Mouse (Mus musculus) midbrain, embryonic 10.5 days (tissue): ENCODE results near the gene Adam4. TPM values are rescaled to one million over a fixed set of nuclear protein-coding genes. Genes with fewer than 3 reads are reported as not detected.
"Not testable (repeated sequence)": the region's sequence is repeated elsewhere in the genome, so short reads cannot be mapped to it uniquely, and the experiment has no call there.

Experiments used
- DNase-seq: peaks from one replicate; pipeline ENCODE4 v3.0.0-alpha.2; 2017; ENCODE audit warnings: low spot score
- H3K27ac ChIP-seq: fragments of 300-500 bp; sonication (generic); replicated peaks from 2 replicates; pipeline ENCODE4 v1.5.1; 2016; ENCODE audit warnings: mild to moderate bottlenecking
- H3K27me3 ChIP-seq: fragments of 300-500 bp; sonication (generic); 2 replicates; pipeline ENCODE4 v1.6.1; 2016; ENCODE audit warnings: low read depth, mild to moderate bottlenecking; ENCODE audit not compliant: poor library complexity, severe bottlenecking
- H3K36me3 ChIP-seq: fragments of 300-500 bp; sonication (generic); 2 replicates; pipeline ENCODE4 v1.6.1; 2016; ENCODE audit warnings: mild to moderate bottlenecking, moderate library complexity
- H3K4me1 ChIP-seq: fragments of 300-500 bp; sonication (generic); 2 replicates; pipeline ENCODE4 v1.6.1; 2016
- H3K4me3 ChIP-seq: fragments of 300-500 bp; sonication (generic); 2 replicates; pipeline ENCODE4 v1.5.1; 2016; ENCODE audit warnings: mild to moderate bottlenecking, moderate library complexity
- H3K9me3 ChIP-seq: fragments of 300-500 bp; sonication (generic); replicated peaks from 2 replicates; pipeline ENCODE4 v1.6.1; 2016; ENCODE audit warnings: mild to moderate bottlenecking
- WGBS: fragments of 180-500 bp; shearing (Covaris S2); methylation state at CpG from one replicate; pipeline ENCODE4 v1.1.7; 2016; 5-methylcytosine and 5-hydroxymethylcytosine counted together
- polyA plus RNA-seq: library from polyadenylated mRNA; unstranded; fragments of >200 nt; fragmentation: Nextera tagmentation; extraction: Ambion mirVana; gene quantifications from 2 replicates; pipeline ENCODE4 v1.2.1, GENCODE M21; 2016

The Adam4 gene
- 0.47 and 0.49 TPM in 2 replicates for polyA plus RNA-seq

DNA sequence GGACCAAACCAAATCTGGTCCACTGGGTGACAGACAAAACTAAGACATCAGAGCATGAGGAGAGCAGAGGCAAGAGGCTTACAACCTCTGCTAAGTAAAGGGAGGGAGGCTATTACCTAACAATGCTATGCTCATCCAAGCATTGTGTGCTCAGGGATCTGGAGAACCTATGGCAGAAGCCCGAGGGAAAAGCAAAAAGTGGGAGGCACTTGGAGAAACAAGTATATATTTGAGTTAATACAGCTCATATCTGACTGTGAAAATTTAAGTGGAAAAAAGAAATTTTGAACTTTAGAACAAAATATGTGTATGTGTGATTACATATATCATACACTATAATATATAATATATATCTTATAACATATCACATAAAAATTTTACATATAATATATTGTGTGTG lies at the start of gene Adam4:
Adam4 (minus strand) TSS at position 101 of the 400 bp plus-strand sequence.
- Histone ChIP-seq H3K9me3 (peaks cover 19% of the 10 kb centered on the region), H3K4me3 (no peak within 1 kb of the TSS), H3K27me3 (no peaks in the 10 kb centered on the region), H3K4me1 (no peaks in the 10 kb centered on the region), H3K27ac (no peak within 1 kb of the TSS), H3K36me3 (peaks cover 27% of the 10 kb centered on the region)
- DNase-seq, result no peak
- 92% methylated on average over 1 of the region's 1 CpGs for WGBS

DNA sequence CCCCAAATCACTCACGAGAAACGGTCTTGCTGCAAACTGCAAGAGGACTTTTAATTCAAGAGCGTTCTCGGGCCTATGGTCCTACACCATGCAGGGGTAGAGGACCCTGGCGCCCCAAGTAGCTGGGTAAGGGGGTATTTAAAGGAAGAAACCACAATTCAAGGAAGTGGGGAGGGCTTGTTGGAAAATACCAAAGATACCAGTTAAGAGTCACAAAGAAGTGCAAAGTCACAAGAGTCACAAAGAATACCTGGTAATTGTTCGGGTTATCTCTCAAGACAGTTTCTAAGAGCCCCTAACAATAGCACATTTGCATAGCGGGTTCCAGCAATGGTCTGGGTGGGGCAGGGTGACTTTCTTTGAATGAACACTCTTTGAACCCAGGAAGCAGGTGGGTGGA lies 37.3 kb upstream of the Adam4 start:
- 93% methylated on average over 7 of the region's 7 CpGs for WGBS
- peaks cover 13% of the 10 kb centered on the region; the same call in 1 of the 2 replicates for H3K9me3 ChIP-seq
- H3K36me3 ChIP-seq, result peaks cover 22% of the 10 kb centered on the region
- not testable (repeated sequence) for H3K27me3 ChIP-seq, H3K27ac ChIP-seq, H3K4me1 ChIP-seq, H3K4me3 ChIP-seq, DNase-seq

DNA sequence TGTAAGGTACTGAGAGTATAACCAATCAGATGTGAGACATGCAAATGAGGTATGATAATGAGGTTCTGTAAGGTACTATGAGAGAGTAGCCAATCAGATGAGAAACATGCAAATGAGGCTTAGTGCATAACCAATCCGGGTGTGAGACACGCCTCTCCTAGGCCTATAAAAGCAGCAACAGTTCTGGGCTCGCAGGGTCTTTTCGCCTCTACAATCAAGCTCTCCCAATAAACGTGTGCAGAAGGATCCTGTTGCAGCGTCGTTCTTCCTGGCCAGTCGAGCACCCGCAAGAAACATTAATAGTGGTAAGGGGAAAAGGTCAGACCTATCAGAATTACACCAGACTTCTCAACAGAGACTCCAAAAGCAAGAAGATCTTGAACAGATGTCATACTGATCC lies 17.2 kb upstream of the Adam4 start:
- H3K4me3 ChIP-seq, DNase-seq, H3K27ac ChIP-seq, H3K36me3 ChIP-seq, H3K4me1 ChIP-seq, H3K27me3 ChIP-seq, H3K9me3 ChIP-seq: not testable (repeated sequence)
- 97% methylated on average over 9 of the region's 9 CpGs for WGBS

DNA sequence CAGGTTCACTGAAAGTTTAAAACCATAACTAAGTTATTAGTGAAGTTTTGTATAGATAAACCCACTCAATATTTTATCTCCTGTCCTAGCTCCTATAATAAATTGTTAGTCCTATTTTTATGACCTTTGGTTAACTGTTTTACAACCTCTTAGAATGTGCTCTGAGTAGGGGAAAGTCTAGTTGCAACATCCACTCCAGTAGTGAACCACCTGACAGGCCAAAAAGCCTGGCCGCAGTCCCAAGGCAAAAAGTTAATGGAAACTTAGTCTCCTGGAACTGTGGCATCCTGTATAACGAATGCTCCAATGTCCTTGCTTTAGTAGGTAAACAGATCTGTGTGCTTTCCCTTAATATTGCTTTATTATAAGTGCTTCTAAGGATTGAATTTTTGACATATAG lies 13.0 kb upstream of the Adam4 start:
- WGBS, result 89% methylated on average over 2 of the region's 2 CpGs
- not testable (repeated sequence) for H3K27me3 ChIP-seq, DNase-seq, H3K4me3 ChIP-seq, H3K4me1 ChIP-seq, H3K27ac ChIP-seq
- Histone ChIP-seq H3K36me3 (peaks cover 31% of the 10 kb centered on the region), H3K9me3 (peaks cover 11% of the 10 kb centered on the region; the same call in 1 of the 2 replicates)

DNA sequence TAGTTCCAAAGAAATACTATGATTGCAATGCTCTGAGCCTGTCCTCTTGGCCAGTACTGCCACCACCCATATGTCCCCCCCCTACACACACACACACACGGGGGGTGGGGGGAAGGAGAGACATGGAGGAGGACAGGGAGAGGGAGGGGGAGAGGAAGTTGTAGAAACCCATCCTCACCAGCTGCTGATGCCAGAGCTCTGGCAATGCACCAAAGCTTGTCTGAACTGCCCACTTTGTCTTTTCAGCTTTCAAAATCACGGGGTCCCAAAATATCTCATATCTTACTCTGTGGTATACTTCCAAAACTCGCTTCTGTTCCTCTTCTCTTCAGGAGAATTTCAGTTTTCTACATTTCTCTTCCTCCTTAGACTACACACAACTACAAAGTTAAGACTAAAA lies 8.5 kb downstream of the Adam4 start:
- no peaks in the 10 kb centered on the region for H3K27me3 ChIP-seq
- H3K4me1 ChIP-seq, result no peaks in the 10 kb centered on the region
- 90% methylated on average over 3 of the region's 3 CpGs for WGBS
- DNase-seq, result no peak
- H3K4me3 ChIP-seq, result no peak overlapping the region
- H3K27ac ChIP-seq, result no peak overlapping the region
- no peaks in the 10 kb centered on the region for H3K9me3 ChIP-seq
- no peaks in the 10 kb centered on the region for H3K36me3 ChIP-seq

DNA sequence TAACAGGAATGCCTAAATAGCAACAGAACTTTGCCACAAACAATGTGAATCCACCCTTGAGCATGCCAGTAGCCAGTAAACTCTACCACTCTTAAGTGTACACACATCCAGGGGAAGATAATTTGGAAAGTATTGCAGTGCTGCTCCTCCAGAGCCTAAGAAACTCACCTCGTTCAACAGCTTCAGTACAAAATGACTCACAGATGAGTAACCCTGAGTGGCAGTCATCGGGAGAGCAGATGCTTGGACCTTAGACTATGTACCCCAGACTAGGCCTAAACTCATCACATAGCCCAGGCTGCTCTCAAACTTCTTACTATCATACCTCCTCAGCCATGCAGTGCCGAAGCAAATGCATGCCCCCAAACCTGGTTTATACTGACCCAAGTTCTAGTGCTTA lies 12.8 kb downstream of the Adam4 start:
- DNase-seq, result no peak
- no peaks in the 10 kb centered on the region for H3K9me3 ChIP-seq
- no peak overlapping the region for H3K27ac ChIP-seq
- no peaks in the 10 kb centered on the region for H3K27me3 ChIP-seq
- no peaks in the 10 kb centered on the region for H3K36me3 ChIP-seq
- no peak overlapping the region for H3K4me3 ChIP-seq
- H3K4me1 ChIP-seq, result no peaks in the 10 kb centered on the region
- 90% methylated on average over 3 of the region's 3 CpGs for WGBS

DNA sequence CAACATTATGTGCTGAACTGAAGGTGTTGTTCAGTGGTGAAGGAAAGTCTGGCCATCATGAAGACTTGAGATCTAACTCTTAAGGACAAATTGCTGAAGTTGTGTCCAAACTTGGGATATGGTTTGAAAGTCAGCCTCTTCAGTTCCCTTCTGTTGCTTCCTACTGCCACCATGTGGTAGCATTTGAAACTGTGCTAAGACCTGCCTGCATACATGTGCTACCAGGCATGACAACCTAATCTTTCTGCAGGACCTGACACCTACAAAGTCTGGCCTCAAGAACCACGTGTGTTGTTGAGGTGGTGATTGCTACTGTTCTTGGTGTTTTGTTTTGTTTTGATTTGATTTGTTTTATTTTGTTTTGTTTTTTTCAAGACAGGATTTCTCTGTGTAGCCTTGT lies 19.6 kb downstream of the Adam4 start:
- Histone ChIP-seq H3K4me3 (no peak overlapping the region), H3K4me1 (no peaks in the 10 kb centered on the region), H3K27ac (no peak overlapping the region), H3K9me3 (no peaks in the 10 kb centered on the region), H3K36me3 (no peaks in the 10 kb centered on the region), H3K27me3 (no peaks in the 10 kb centered on the region)
- WGBS, result 14% methylated on average over 1 of the region's 1 CpGs
- DNase-seq, result peak; percentile 60

DNA sequence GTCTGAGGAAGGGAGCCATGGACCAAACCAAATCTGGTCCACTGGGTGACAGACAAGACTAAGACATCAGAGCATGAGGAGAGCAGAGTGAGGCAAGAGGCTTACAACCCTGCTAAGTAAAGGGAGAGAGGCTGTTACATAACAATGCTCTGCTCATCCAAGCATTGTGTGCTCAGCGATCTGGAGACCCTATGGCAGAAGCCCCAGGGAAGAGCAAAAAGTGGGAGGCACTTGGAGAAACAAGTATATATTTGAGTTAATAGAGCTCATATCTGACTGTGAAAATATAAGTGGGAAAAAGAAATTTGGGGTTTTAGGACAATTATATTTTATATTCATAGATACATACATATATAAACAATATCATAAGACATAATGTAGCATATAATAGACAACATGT lies 42.4 kb downstream of the Adam4 start, which contains the start of gene Gm4787:
Gm4787 (minus strand) TSS at position 101 of the 400 bp plus-strand sequence.
- not testable (repeated sequence) for DNase-seq, H3K4me1 ChIP-seq, H3K4me3 ChIP-seq, H3K36me3 ChIP-seq, H3K9me3 ChIP-seq, H3K27me3 ChIP-seq, H3K27ac ChIP-seq
- whole genome bisulfite sequencing, result 59% methylated on average over 1 of the region's 1 CpGs

Other genes with a start within 250 kb of the Adam4 start
- 1.3 TPM in 2 replicates for gene Slc8a3, start 88.8 kb downstream of the Adam4 start, polyA plus RNA-seq
- gene Gm4787, start 42.5 kb downstream of the Adam4 start, polyA plus RNA-seq, result 0.17 and 0.23 TPM in 2 replicates
- gene Cox16, start 63.2 kb upstream of the Adam4 start, polyA plus RNA-seq, result 125 and 129 TPM in 2 replicates
- 29.4 and 30.6 TPM in 2 replicates for gene Gm20498, start 111.0 kb upstream of the Adam4 start, polyA plus RNA-seq
- gene Synj2bp, start 111.0 kb upstream of the Adam4 start, polyA plus RNA-seq, result 34.2 and 38.6 TPM in 2 replicates
- 0.27 and 0.38 TPM in 2 replicates for gene Adam21, start 146.5 kb upstream of the Adam4 start, polyA plus RNA-seq
- 85.2 and 86.1 TPM in 2 replicates for gene Med6, start 173.1 kb upstream of the Adam4 start, polyA plus RNA-seq
- gene Ttc9, start 209.3 kb upstream of the Adam4 start, polyA plus RNA-seq, result 2.0 and 2.6 TPM in 2 replicates